Mouse (Mus musculus): ENCODE measurements around the gene Tmem125.

DNA sequence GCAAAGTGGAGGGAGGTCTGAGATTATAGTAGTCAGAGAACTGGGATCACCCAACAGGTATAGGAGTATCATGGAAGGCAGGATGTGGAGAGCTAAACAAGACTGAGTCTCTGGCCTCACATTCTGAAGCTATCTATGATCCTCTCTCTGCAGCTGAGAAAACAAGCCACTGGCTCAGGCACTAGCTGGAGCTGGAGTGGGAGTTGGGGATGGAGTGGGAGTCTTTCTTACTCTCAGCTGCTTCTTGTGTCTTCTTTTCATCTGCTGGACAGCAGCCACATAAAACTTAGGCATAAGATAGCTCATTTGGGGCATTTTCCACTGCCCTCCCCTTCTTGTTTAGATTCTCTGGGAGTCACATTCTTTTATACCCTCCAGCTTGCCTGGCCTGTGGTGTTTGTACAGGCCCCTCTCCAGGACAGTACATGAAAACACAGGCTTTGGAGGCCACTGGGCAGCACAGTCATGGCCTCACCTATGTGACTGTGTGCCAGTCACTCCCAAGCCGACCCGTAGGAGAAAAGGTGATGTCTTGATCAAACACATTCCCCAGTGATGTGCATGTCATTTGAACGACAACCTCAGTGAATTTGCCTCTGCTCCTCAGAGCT, 9.3 kb upstream of the Tmem125 start:
- TF ChIP-seq POLR2A (IDR thresholded peaks at IDR 0.05; ENCODE audit: extremely low read depth, insufficient read depth, low read length) = no peak
- no peak for TF ChIP-seq CTCF (IDR thresholded peaks at IDR 0.05; ENCODE audit: extremely low read depth, insufficient read depth, low read length)
